Mouse (Mus musculus) liver, adult 2 months (tissue): ENCODE data around the gene Fam120c. TPM values are rescaled to one million over a fixed set of nuclear protein-coding genes. Genes with fewer than 3 reads are reported as not detected.
"Not testable (repeated sequence)": the region's sequence is repeated elsewhere in the genome, so short reads cannot be mapped to it uniquely, and the experiment has no call there.

Experiments used
- DNase-seq: peaks from one replicate; pipeline ENCODE4 v3.0.0-alpha.2; 2011; ENCODE audit warnings: low read depth, low spot score; ENCODE audit errors: extremely low read depth
- H3K27ac ChIP-seq: fragments of 200-500 bp; replicated peaks from 2 replicates; pipeline ENCODE4 v1.5.1; 2012; ENCODE audit warnings: low read depth, mild to moderate bottlenecking, control low read depth, inconsistent platforms, low read length; ENCODE audit not compliant: insufficient read depth
- H3K27me3 ChIP-seq: fragments of 200-500 bp; 2 replicates; pipeline ENCODE4 v1.6.1; 2012; ENCODE audit warnings: mild to moderate bottlenecking, moderate library complexity, low read length, inconsistent platforms; ENCODE audit not compliant: control insufficient read depth, insufficient read depth
- H3K36me3 ChIP-seq: fragments of 200-500 bp; 2 replicates; pipeline ENCODE4 v1.6.1; 2012; ENCODE audit warnings: low read length, inconsistent platforms; ENCODE audit not compliant: control insufficient read depth, insufficient read depth
- H3K4me1 ChIP-seq: fragments of 200-500 bp; 2 replicates; pipeline ENCODE4 v1.6.1; 2011; ENCODE audit warnings: low read length; ENCODE audit not compliant: control insufficient read depth, insufficient read depth
- H3K4me3 ChIP-seq: fragments of 200-500 bp; 2 replicates; pipeline ENCODE4 v1.5.1; 2011; ENCODE audit warnings: low read depth, mild to moderate bottlenecking, control low read depth, low read length, moderate library complexity; ENCODE audit not compliant: insufficient read depth
- H3K79me2 ChIP-seq: fragments of 200-500 bp; 2 replicates; pipeline ENCODE4 v1.6.1; 2012; ENCODE audit warnings: inconsistent platforms, mild to moderate bottlenecking, low read length, moderate library complexity; ENCODE audit not compliant: control insufficient read depth, insufficient read depth
- H3K9ac ChIP-seq: fragments of 200-500 bp; 2 replicates; pipeline ENCODE4 v1.6.1; 2012; ENCODE audit warnings: low read depth, mild to moderate bottlenecking, control low read depth, inconsistent platforms, low read length
- CTCF ChIP-seq: fragments of 200-500 bp; IDR thresholded peaks from 2 replicates; pipeline ENCODE4 v1.5.1; 2011; ENCODE audit warnings: low read depth, low read length, control low read depth
- POLR2A ChIP-seq: fragments of 200-500 bp; IDR thresholded peaks from 2 replicates; pipeline ENCODE4 v1.6.1; 2011; ENCODE audit warnings: low read length, control low read depth; ENCODE audit not compliant: insufficient read depth; ENCODE audit errors: extremely low read depth
- WGBS: fragments of 180-500 bp; shearing (Covaris S2); methylation state at CpG from one replicate; pipeline ENCODE4 v1.1.7; 2018; 5-methylcytosine and 5-hydroxymethylcytosine counted together
- polyA plus RNA-seq: library from polyadenylated mRNA; depleted of rRNA; stranded (reverse); fragments of >200 nt; gene quantifications from 2 replicates; pipeline ENCODE4 v1.2.3, GENCODE M21; 2012
- total RNA-seq: library from RNA; depleted of rRNA; stranded (reverse); fragments of >200 nt; gene quantifications from 2 replicates; pipeline ENCODE4 v1.2.3, GENCODE M21; 2014

Gene Fam120c
- total and polyA plus RNA-seq, 2 experiments, result 1.1 to 3.0 TPM

DNA sequence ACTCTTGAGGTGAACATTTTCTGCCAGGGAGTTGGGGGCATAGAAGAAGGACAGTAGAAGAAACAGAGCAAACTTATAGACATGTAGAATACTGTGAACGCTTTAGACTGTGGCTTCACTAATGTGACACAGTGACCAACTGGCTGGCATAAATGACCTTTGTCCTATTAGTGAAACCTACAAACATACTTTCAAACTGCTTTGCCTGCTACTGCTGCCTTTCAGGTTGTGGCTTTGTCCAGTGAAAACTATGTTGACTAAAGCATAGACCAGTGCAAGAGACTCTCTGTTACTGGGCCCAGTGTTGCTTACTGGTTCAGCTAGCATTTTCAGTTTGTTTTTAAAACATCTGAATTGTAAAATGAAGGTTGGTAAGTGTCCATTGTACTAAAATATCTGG lies 100.2 kb downstream of the Fam120c start:
- 33% methylated on average over 1 of the region's 1 CpGs for WGBS
- no peak for TF ChIP-seq POLR2A
- no peak for TF ChIP-seq CTCF
- Histone ChIP-seq H3K4me1 (peaks cover 2% of the 10 kb centered on the region; the same call in 1 of the 2 replicates), H3K9ac (no peak overlapping the region), H3K36me3 (no peaks in the 10 kb centered on the region), H3K79me2 (no peaks in the 10 kb centered on the region), H3K27me3 (no peaks in the 10 kb centered on the region), H3K4me3 (no peak overlapping the region), H3K27ac (no peak overlapping the region)
- peak; percentile 71 for DNase-seq

DNA sequence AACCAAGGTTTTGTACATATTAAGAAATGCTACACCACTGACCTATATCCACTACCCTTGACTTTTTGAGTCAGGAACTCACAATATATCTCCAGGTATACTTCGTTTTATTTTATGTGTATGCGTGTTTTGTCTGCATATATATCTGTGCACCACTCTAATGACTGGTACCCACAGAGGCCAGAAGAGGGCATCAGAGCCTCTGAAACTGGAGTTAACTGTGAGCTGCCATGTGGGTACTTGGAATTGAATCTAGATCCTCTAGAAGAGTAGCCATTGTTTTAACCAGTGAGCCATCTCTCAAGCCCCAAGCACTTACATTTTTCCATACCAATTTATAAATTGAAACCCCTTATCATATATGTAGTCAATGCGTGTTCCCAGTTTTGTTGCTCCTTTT lies 144.2 kb downstream of the Fam120c start:
- H3K27me3 ChIP-seq, result no peaks in the 10 kb centered on the region
- TF ChIP-seq CTCF (no peak), POLR2A (no peak)
- H3K27ac ChIP-seq, result no peak overlapping the region
- 0 out of 2 replicates have a peak, but pooled peaks cover 2% of the 10 kb centered on the region for H3K4me1 ChIP-seq
- no peak overlapping the region for H3K4me3 ChIP-seq
- no peak for DNase-seq
- 96% methylated on average over 3 of the region's 3 CpGs for WGBS
- H3K79me2 ChIP-seq, result no peaks in the 10 kb centered on the region
- H3K36me3 ChIP-seq, result no peaks in the 10 kb centered on the region
- H3K9ac ChIP-seq, result no peak overlapping the region

GRCm38 (mm10) chrX:151493269-151493668 lies 149.3 kb downstream of the Fam120c start:
- H3K27me3 ChIP-seq, H3K79me2 ChIP-seq, H3K4me1 ChIP-seq, DNase-seq, H3K9ac ChIP-seq, H3K36me3 ChIP-seq, H3K4me3 ChIP-seq, H3K27ac ChIP-seq: not testable (repeated sequence)
- WGBS, result 91% methylated on average over 4 of the region's 4 CpGs

GRCm38 (mm10) chrX:151496596-151496995 lies 152.6 kb downstream of the Fam120c start:
- H3K27ac ChIP-seq, result no peak overlapping the region
- H3K27me3 ChIP-seq, result no peaks in the 10 kb centered on the region
- TF ChIP-seq POLR2A, result no peak
- TF ChIP-seq CTCF, result no peak
- H3K4me1 ChIP-seq, result no peaks in the 10 kb centered on the region
- H3K9ac ChIP-seq, result no peak overlapping the region
- no peak for DNase-seq
- H3K4me3 ChIP-seq, result no peak overlapping the region
- no peaks in the 10 kb centered on the region for H3K79me2 ChIP-seq
- 65% methylated on average over 1 of the region's 1 CpGs for WGBS
- no peaks in the 10 kb centered on the region for H3K36me3 ChIP-seq

GRCm38 (mm10) chrX:151508536-151508935 lies 164.6 kb downstream of the Fam120c start:
- TF ChIP-seq CTCF, result no peak
- TF ChIP-seq POLR2A, result no peak
- Histone ChIP-seq H3K4me1 (no peaks in the 10 kb centered on the region), H3K27ac (no peak overlapping the region), H3K36me3 (no peaks in the 10 kb centered on the region), H3K79me2 (no peaks in the 10 kb centered on the region), H3K4me3 (no peak overlapping the region), H3K9ac (no peak overlapping the region), H3K27me3 (no peaks in the 10 kb centered on the region)
- DNase-seq, result no peak

DNA sequence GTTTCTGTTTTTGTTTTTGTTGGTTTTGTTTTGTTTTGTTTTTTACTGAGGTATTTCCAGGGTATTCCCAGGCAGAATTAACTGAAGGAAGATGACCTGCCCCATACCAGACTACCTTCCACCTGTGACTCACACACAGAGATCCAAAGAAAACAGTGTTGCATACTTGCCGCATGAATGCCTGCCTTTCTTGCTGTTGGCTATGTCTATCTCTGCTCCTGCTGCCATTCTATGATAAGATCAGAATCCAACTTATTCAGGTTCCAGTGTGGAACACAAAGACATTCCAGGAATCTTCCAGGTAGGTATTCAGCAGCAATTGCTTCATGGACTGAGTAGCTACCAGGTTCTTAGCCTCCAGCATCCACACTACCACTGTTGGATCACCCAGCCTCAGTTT lies 165.9 kb downstream of the Fam120c start:
- no peak for DNase-seq
- no peaks in the 10 kb centered on the region for H3K79me2 ChIP-seq
- H3K27ac ChIP-seq, result no peak overlapping the region
- no peak overlapping the region for H3K4me3 ChIP-seq
- WGBS, result 88% methylated on average over 1 of the region's 1 CpGs
- no peaks in the 10 kb centered on the region for H3K36me3 ChIP-seq
- no peaks in the 10 kb centered on the region for H3K4me1 ChIP-seq
- H3K9ac ChIP-seq, result no peak overlapping the region
- no peaks in the 10 kb centered on the region for H3K27me3 ChIP-seq
- TF ChIP-seq CTCF (no peak), POLR2A (no peak)
